Comparison of ENCODE assay signal across 8 mouse cellular contexts in genomic region chr8:84104697-84105609, GRCm38 (mm10). TPM values are rescaled to one million over a fixed set of nuclear protein-coding genes. Genes with fewer than 3 reads are reported as not detected.
A peak's percentile ranks its signal among the peaks of the same experiment; 100 is the strongest.
DNase-seq lines count a peak whose midpoint lies in the region; ATAC-seq and TF ChIP-seq lines count a peak whose summit lies in the region.

Dcaf15 (minus strand) TSS chr8:84104768.

- no peak for TF ChIP-seq CTCF in bone marrow macrophage, adult 2 months (IDR thresholded peaks at IDR 0.05; ENCODE audit: low read depth, low read length)
- TF ChIP-seq CTCF in embryonic fibroblast, embryonic 13.5 days (IDR thresholded peaks at IDR 0.05; ENCODE audit: borderline replicate concordance, insufficient read depth, low read length): no peak

- H3K4me2 ChIP-seq in kidney, embryonic 14.5 days (replicated peaks; ENCODE audit: low read depth, low read length): peak within 1 kb of the TSS; percentile 55
- H3K4me2 ChIP-seq in limb, embryonic 15.5 days: peak within 1 kb of the TSS; percentile 72

- H3K27me3 ChIP-seq in kidney, embryonic 14.5 days (ENCODE audit: control insufficient read depth, insufficient read depth, low read length): no peaks in the 10 kb centered on the region
- H3K27me3 ChIP-seq in limb, embryonic 15.5 days: no peaks in the 10 kb centered on the region

- peak; percentile 99 for DNase-seq in A20 (ENCODE audit: low read depth, low spot score)
- peak; percentile 99 for DNase-seq in heart, adult 9 months (ENCODE audit: low spot score in 2 of 2)
- DNase-seq in monocyte, adult 2 months (ENCODE audit: low read depth in 1 of 2, low spot score in 2 of 2): peak; percentile 88 to 92
- DNase-seq in spleen, postnatal 36 days (ENCODE audit: low spot score in 2 of 2): peak; percentile 98 to 99

- TF ChIP-seq POLR2A in bone marrow macrophage, adult 2 months (IDR thresholded peaks at IDR 0.05; ENCODE audit: borderline replicate concordance, low read depth, low read length): no peak
- peak; percentile 91 for TF ChIP-seq POLR2A in embryonic fibroblast, embryonic 13.5 days (IDR thresholded peaks at IDR 0.05; ENCODE audit: low read depth, low read length)

- WGBS in kidney, embryonic 14.5 days: 7% methylated on average over 42 of the region's 42 CpGs
- 7% methylated on average over 42 of the region's 42 CpGs for WGBS in limb, embryonic 15.5 days

- peaks cover 17% of the 10 kb centered on the region for H3K4me1 ChIP-seq in bone marrow macrophage, adult 2 months (ENCODE audit: control insufficient read depth, insufficient read depth, low read length)
- peaks cover 3% of the 10 kb centered on the region; the same call in 1 of the 2 replicates for H3K4me1 ChIP-seq in embryonic fibroblast, embryonic 13.5 days (ENCODE audit: control insufficient read depth, insufficient read depth, low read length)
- H3K4me1 ChIP-seq in kidney, embryonic 14.5 days (ENCODE audit: control insufficient read depth, insufficient read depth, low read length): peaks cover 13% of the 10 kb centered on the region
- H3K4me1 ChIP-seq in limb, embryonic 15.5 days: peaks cover 22% of the 10 kb centered on the region

- peaks cover 14% of the 10 kb centered on the region for H3K36me3 ChIP-seq in kidney, embryonic 14.5 days (ENCODE audit: control insufficient read depth, insufficient read depth, low read length)
- H3K36me3 ChIP-seq in limb, embryonic 15.5 days: peaks cover 22% of the 10 kb centered on the region

- H3K27ac ChIP-seq in bone marrow macrophage, adult 2 months (ENCODE audit: insufficient read depth, low read depth, low read length): no peak within 1 kb of the TSS
- H3K27ac ChIP-seq in embryonic fibroblast, embryonic 13.5 days (ENCODE audit: insufficient read depth, low read length): no peak within 1 kb of the TSS
- H3K27ac ChIP-seq in kidney, embryonic 14.5 days (ENCODE audit: low read depth, low read length): peak within 1 kb of the TSS; percentile 75; the same call in 1 of the 2 replicates
- peak within 1 kb of the TSS; percentile 91 for H3K27ac ChIP-seq in limb, embryonic 15.5 days

- peak within 1 kb of the TSS; percentile 87 for H3K4me3 ChIP-seq in bone marrow macrophage, adult 2 months (ENCODE audit: insufficient read depth, low read length)
- H3K4me3 ChIP-seq in embryonic fibroblast, embryonic 13.5 days (ENCODE audit: insufficient read depth, low read length): peak within 1 kb of the TSS; percentile 79
- H3K4me3 ChIP-seq in kidney, embryonic 14.5 days (ENCODE audit: low read length): peak within 1 kb of the TSS; percentile 52
- H3K4me3 ChIP-seq in limb, embryonic 15.5 days: peak within 1 kb of the TSS; percentile 70

- peak within 1 kb of the TSS; percentile 67 for H3K9ac ChIP-seq in kidney, embryonic 14.5 days (ENCODE audit: low read depth, low read length)
- H3K9ac ChIP-seq in limb, embryonic 15.5 days: peak within 1 kb of the TSS; percentile 66

- H3K9me3 ChIP-seq in kidney, embryonic 14.5 days (ENCODE audit: control insufficient read depth, low read length): no peaks in the 10 kb centered on the region
- H3K9me3 ChIP-seq in limb, embryonic 15.5 days: no peaks in the 10 kb centered on the region

- ATAC-seq in kidney, embryonic 14.5 days (ENCODE audit: low FRiP score, low TSS enrichment): peak; percentile 97
- ATAC-seq in limb, embryonic 15.5 days (ENCODE audit: insufficient number of reproducible peaks, low FRiP score, low TSS enrichment, low read depth): peak; percentile 97

RNA-seq across cellular contexts. Expression of gene Dcaf15, which starts in this region (rescaled TPM):
- 17.2 and 23.7 TPM in 2 replicates for polyA plus RNA-seq in bone marrow macrophage, adult 2 months (2012; ENCODE audit: insufficient read depth, insufficient read length, missing spikeins)
- 19.7 and 20.4 TPM in 2 replicates for polyA plus RNA-seq in embryonic fibroblast, embryonic 13.5 days (2011; ENCODE audit: insufficient read length, low read depth, missing spikeins)
- polyA plus RNA-seq in kidney, embryonic 14.5 days (2014; fragmentation: Nextera tagmentation; extraction: Ambion mirVana): 10.4 and 18.3 TPM in 2 replicates
- polyA plus RNA-seq in limb, embryonic 15.5 days (2015; fragmentation: Nextera tagmentation; extraction: Ambion mirVana): 6.8 and 8.7 TPM in 2 replicates

Comparison
In these comparisons a context has a peak if more than half of its experiments do, and no peak if none do; other contexts are left out.
1. H3K27ac ChIP-seq: peak in kidney, embryonic 14.5 days (single experiment) and limb, embryonic 15.5 days (single experiment); none in bone marrow macrophage, adult 2 months (single experiment) and embryonic fibroblast, embryonic 13.5 days (single experiment).
2. Peak in every context shown above with its lines, with median percentiles within 50 percentile points of each other: DNase-seq and H3K4me3 ChIP-seq.